Mouse (Mus musculus) forebrain, embryonic 10.5 days (tissue): ENCODE measurements around the gene Thoc7. TPM values are rescaled to one million over a fixed set of nuclear protein-coding genes. Genes with fewer than 3 reads are reported as not detected.

Source experiments
- DNase-seq: peaks from one replicate; pipeline ENCODE4 v3.0.0-alpha.2; 2017; ENCODE audit warnings: low spot score; ENCODE audit errors: extremely low spot score
- H3K27ac ChIP-seq: fragments of 300-500 bp; sonication (generic); 2 replicates; pipeline ENCODE4 v1.5.1; 2016; ENCODE audit warnings: mild to moderate bottlenecking
- H3K27me3 ChIP-seq: fragments of 300-500 bp; sonication (generic); 2 replicates; pipeline ENCODE4 v1.6.1; 2016; ENCODE audit warnings: mild to moderate bottlenecking; ENCODE audit not compliant: poor library complexity, severe bottlenecking
- H3K36me3 ChIP-seq: fragments of 300-500 bp; sonication (generic); replicated peaks from 2 replicates; pipeline ENCODE4 v1.6.1; 2016; ENCODE audit warnings: mild to moderate bottlenecking, moderate library complexity
- H3K4me1 ChIP-seq: fragments of 300-500 bp; sonication (generic); 2 replicates; pipeline ENCODE4 v1.6.1; 2016
- H3K4me3 ChIP-seq: fragments of 300-500 bp; sonication (generic); 2 replicates; pipeline ENCODE4 v1.5.1; 2016; ENCODE audit warnings: mild to moderate bottlenecking, moderate library complexity
- H3K9me3 ChIP-seq: fragments of 300-500 bp; sonication (generic); 2 replicates; pipeline ENCODE4 v1.6.1; 2016; ENCODE audit warnings: mild to moderate bottlenecking, moderate library complexity
- WGBS: fragments of 180-500 bp; shearing (Covaris S2); methylation state at CpG from one replicate; pipeline ENCODE4 v1.1.7; 2016; 5-methylcytosine and 5-hydroxymethylcytosine counted together
- polyA plus RNA-seq: library from polyadenylated mRNA; unstranded; fragments of >200 nt; fragmentation: Nextera tagmentation; extraction: Ambion mirVana; gene quantifications from 2 replicates; pipeline ENCODE4 v1.2.1, GENCODE M21; 2016

The Thoc7 gene
- polyA plus RNA-seq: 235 and 250 TPM in 2 replicates

DNA sequence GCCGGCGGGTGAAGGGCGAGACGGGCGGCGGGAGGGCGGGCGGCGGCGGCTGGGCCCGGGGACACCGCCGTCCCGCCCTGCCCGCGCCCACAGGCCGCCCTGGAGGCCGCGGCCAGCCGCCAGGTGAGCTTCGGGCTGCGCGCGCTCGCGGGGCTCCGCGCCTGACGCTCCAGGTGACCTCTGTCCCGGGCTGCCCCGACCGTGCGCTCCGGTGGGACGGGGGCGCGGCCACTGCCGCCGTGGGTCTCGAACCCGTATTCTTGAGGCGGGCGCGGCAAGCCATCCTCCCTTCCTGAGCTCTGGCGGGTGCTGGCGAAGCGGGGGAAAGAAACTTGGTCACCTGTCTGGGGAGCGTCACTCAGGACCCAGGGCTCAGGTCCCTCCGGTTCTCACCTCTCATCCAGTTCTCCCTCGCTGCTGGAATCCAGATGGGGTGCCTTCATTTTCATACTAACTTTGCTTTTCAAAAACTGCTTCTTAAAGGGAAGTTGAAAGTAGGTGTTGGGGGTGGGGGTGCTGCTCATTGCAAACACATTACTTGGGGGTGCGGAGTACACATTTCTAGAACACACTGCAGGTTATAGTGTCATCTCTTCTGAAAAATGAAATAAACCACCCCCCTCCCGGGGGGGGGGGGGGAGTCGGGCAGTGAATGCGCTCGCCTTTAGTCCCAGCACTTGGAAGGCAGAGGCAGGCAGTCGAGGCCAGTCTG lies at the start of gene Thoc7, which contains the start of gene Atxn7:
TSS of gene Thoc7 (minus strand) at position 452 of the 712 bp plus-strand sequence.
TSS of gene Atxn7 (plus strand) at position 40 of the 712 bp plus-strand sequence.
- Histone ChIP-seq H3K36me3 (peaks cover 13% of the 10 kb centered on the region), H3K27me3 (no peaks in the 10 kb centered on the region), H3K27ac (peak within 1 kb of the TSS; percentile 100), H3K4me3 (peak within 1 kb of the TSS; percentile 92), H3K9me3 (no peaks in the 10 kb centered on the region), H3K4me1 (peaks cover 30% of the 10 kb centered on the region)
- 3% methylated on average over 50 of the region's 56 CpGs for WGBS
- DNase-seq: peak; percentile 47

DNA sequence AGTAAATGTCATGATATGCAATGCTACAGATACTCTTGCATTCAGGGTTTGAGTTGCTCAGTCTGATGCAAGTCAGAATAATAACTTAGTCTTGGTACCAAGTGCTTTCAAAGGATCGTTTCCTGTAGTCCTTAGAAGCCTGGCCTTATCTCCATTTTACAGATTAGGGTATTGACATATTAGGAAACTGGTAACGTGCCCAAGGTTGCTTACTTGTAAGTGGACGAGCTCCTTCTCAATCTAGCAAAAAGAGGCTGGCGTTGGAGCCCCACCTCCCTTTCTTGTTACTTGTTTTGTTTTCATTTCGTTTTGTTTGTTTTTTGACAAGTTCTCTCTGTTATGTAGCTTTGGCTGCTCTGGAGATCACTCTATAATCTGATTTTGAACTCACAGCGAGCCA lies 48.1 kb upstream of the Thoc7 start:
- DNase-seq: no peak
- Histone ChIP-seq H3K27ac (no peak overlapping the region), H3K27me3 (no peaks in the 10 kb centered on the region), H3K4me3 (no peak overlapping the region), H3K4me1 (peaks cover 19% of the 10 kb centered on the region), H3K36me3 (no peaks in the 10 kb centered on the region), H3K9me3 (no peaks in the 10 kb centered on the region)
- WGBS: 81% methylated on average over 6 of the region's 6 CpGs

DNA sequence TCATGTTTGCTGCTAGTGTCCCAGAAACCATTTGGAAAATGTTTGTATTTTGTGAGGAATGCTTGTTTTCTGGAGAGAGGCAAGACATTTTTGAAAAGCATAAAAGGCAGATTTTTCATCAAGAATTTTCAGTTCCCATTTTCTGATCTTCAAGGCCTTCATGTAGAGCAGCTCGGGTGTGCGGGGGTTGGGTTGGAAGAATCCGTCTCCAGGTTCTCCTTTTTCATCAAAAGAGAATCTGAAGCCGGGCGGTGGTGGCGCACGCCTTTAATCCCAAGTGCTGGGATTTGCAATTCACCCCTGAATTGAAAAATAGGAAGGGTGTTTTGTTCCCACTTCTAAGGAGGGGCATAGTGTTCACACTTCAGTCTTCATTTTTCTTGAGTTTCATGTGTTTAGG lies 41.1 kb upstream of the Thoc7 start:
- no peaks in the 10 kb centered on the region for H3K27me3 ChIP-seq
- WGBS: 92% methylated on average over 7 of the region's 7 CpGs
- DNase-seq: no peak
- no peaks in the 10 kb centered on the region for H3K4me1 ChIP-seq
- no peaks in the 10 kb centered on the region for H3K36me3 ChIP-seq
- no peak overlapping the region for H3K27ac ChIP-seq
- no peaks in the 10 kb centered on the region for H3K9me3 ChIP-seq
- H3K4me3 ChIP-seq: no peak overlapping the region

- no peaks in the 10 kb centered on the region for H3K9me3 ChIP-seq
- no peak overlapping the region for H3K4me3 ChIP-seq
- WGBS: 85% methylated on average over 9 of the region's 9 CpGs
- H3K36me3 ChIP-seq: no peaks in the 10 kb centered on the region
- no peaks in the 10 kb centered on the region for H3K4me1 ChIP-seq
- no peaks in the 10 kb centered on the region for H3K27me3 ChIP-seq
- no peak for DNase-seq
- no peak overlapping the region for H3K27ac ChIP-seq
Measured at GRCm38 (mm10) chr14:13995206-13996097, 33.8 kb upstream of the Thoc7 start.

DNA sequence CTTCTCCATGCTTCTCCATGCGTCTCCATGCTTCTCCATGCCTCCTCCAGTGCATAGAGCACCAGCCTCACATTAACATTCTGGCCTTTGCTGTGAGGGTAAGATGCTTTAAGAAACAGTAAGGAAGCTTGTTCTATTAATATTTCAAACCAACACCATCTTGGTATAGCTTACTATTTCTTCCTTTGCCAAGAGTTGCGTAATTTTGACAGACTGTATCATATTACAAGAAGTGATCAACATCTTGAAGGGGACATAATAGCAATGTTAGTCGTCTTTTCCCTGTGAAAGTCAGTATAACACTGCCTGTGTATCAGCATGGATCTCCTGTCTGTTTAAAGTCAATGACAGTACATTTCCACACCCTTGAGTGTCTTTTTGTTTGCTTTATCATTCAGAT lies 29.1 kb upstream of the Thoc7 start:
- Histone ChIP-seq H3K27me3 (no peaks in the 10 kb centered on the region), H3K4me1 (no peaks in the 10 kb centered on the region), H3K4me3 (no peak overlapping the region), H3K36me3 (no peaks in the 10 kb centered on the region), H3K9me3 (no peaks in the 10 kb centered on the region), H3K27ac (no peak overlapping the region)
- 83% methylated on average over 3 of the region's 3 CpGs for WGBS
- DNase-seq: no peak

DNA sequence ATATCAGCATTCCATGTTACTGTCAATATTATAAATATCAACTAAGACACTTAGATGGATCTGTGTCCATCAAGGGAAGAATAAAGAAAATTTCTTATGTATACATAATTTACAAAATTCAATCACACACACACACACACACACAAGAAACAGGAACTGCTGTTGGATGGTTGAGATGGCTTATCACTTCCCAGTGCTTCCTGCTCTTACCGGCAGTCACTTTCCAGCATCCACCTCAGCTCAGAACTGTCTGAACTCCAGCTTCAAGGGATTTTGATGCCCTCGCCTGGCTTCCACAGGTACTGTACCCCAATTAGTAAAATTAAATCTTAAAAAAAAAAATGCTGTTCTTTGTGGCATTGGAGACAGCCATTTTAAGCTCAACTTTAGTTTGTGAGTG lies 26.7 kb upstream of the Thoc7 start:
- Histone ChIP-seq H3K27ac (no peak overlapping the region), H3K27me3 (no peaks in the 10 kb centered on the region), H3K4me3 (no peak overlapping the region), H3K9me3 (no peaks in the 10 kb centered on the region), H3K36me3 (no peaks in the 10 kb centered on the region), H3K4me1 (no peaks in the 10 kb centered on the region)
- 71% methylated on average over 2 of the region's 2 CpGs for WGBS
- DNase-seq: no peak

- WGBS: 61% methylated on average over 2 of the region's 2 CpGs
- H3K36me3 ChIP-seq: no peaks in the 10 kb centered on the region
- no peak for DNase-seq
- H3K4me3 ChIP-seq: no peak overlapping the region
- no peaks in the 10 kb centered on the region for H3K4me1 ChIP-seq
- no peak overlapping the region for H3K27ac ChIP-seq
- no peaks in the 10 kb centered on the region for H3K27me3 ChIP-seq
- H3K9me3 ChIP-seq: no peaks in the 10 kb centered on the region
Measured at GRCm38 (mm10) chr14:13982174-13982573, 20.5 kb upstream of the Thoc7 start.

DNA sequence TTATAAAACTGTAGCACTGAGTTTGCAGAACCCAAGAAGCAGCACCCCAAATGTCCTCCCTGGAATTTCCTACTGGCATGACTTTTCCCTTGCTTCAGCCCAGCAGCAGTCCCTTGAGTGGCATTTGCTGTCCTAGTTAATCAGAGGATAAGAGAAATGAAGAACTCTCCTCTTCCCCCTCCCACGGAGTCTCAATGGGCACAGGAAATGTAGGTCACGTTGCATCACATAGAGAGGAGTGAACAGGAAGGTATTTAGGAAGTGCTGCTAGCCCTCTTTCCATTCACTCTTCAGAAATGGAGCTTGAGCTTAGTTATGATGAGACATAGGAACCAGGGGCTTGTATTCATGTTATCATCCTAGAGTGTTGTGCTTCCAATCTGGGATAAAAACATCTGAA lies 19.6 kb upstream of the Thoc7 start:
- H3K4me3 ChIP-seq: no peak overlapping the region
- H3K27me3 ChIP-seq: no peaks in the 10 kb centered on the region
- no peaks in the 10 kb centered on the region for H3K9me3 ChIP-seq
- no peaks in the 10 kb centered on the region for H3K36me3 ChIP-seq
- H3K27ac ChIP-seq: no peak overlapping the region
- 52% methylated on average over 2 of the region's 2 CpGs for WGBS
- no peaks in the 10 kb centered on the region for H3K4me1 ChIP-seq
- no peak for DNase-seq

- no peaks in the 10 kb centered on the region for H3K9me3 ChIP-seq
- no peaks in the 10 kb centered on the region for H3K4me1 ChIP-seq
- 76% methylated on average over 1 of the region's 1 CpGs for WGBS
- no peak for DNase-seq
- H3K27me3 ChIP-seq: no peaks in the 10 kb centered on the region
- no peak overlapping the region for H3K4me3 ChIP-seq
- H3K27ac ChIP-seq: no peak overlapping the region
- H3K36me3 ChIP-seq: no peaks in the 10 kb centered on the region
Measured at GRCm38 (mm10) chr14:13977498-13977897, 15.8 kb upstream of the Thoc7 start.

DNA sequence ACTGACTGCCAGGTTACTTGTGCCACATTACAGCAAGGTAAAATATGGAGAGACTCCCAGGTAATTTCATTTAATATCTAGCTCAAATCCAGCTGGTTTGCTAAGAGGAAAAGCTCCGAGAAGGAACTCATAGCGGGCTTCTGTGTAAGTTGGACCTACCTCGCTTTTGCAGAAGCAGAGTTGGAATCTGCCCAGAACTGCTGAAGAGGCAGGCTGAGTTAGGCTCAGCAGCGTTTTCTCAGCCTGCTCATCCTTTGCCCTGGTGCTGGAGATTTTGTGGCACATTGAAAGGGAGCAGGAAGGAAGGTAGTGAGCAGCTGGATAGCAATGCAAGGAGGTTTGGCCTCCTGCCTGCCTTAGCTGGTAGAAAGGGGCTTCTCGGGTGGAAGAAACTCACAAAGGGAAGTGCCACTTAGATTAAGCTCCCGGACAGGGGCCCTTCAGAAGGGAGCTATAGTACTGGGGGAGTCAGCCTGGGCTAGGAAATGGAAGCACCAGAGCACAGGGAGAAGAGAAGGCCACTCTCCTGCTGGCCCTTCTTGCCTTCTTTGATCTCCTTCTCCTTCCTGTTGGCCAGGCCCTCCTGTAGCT lies 10.1 kb upstream of the Thoc7 start:
- no peaks in the 10 kb centered on the region for H3K9me3 ChIP-seq
- H3K27ac ChIP-seq: peak overlapping the region; percentile 44; the same call in 1 of the 2 replicates
- WGBS: 52% methylated on average over 6 of the region's 6 CpGs
- DNase-seq: no peak
- H3K4me3 ChIP-seq: no peak overlapping the region
- no peaks in the 10 kb centered on the region for H3K27me3 ChIP-seq
- H3K4me1 ChIP-seq: peaks cover 18% of the 10 kb centered on the region
- H3K36me3 ChIP-seq: no peaks in the 10 kb centered on the region

DNA sequence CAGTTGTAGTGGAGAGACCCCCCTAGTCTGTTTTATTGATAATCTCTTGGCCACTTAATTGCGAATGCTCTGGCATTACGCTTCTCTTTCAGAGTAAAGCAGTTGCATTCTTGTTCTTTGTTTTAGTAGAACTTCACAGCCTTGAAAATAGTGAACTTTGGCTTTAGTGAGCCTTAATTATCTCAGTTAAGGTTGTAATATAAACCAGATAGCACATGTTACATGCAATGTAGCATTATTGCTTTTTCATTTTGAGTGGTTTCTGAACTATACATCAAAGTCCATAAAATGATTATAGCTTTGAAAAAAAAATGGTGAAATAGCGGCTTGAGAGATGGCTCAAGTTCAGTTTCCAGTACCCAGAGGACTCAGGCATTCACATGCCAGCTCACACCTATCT lies 8.9 kb upstream of the Thoc7 start:
- DNase-seq: no peak
- Histone ChIP-seq H3K27me3 (no peaks in the 10 kb centered on the region), H3K36me3 (no peaks in the 10 kb centered on the region), H3K9me3 (no peaks in the 10 kb centered on the region), H3K4me1 (peaks cover 18% of the 10 kb centered on the region), H3K4me3 (no peak overlapping the region), H3K27ac (no peak overlapping the region)
- 83% methylated on average over 3 of the region's 3 CpGs for WGBS

DNA sequence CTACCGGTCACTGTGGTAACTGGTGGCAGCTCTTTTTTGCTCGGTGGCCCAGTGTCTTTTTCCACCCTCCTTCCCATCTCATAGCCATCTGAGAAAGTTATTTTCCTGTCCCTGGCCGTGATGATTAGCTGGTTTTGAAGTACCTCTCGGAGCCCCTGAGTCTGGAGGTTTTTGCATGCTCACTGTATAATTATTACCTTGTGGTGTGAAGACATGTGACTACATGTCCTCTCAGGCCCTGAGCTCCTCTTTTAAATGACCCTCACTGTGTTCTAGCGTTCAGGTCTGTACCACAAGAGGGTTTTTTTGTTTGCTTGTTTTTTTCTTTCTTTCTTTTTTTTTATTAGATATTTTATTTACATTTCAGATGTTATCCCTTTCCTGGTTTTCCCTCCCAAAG lies 6.8 kb upstream of the Thoc7 start:
- H3K36me3 ChIP-seq: no peaks in the 10 kb centered on the region
- WGBS: 92% methylated on average over 5 of the region's 5 CpGs
- H3K4me3 ChIP-seq: no peak overlapping the region
- no peaks in the 10 kb centered on the region for H3K27me3 ChIP-seq
- no peak overlapping the region for H3K27ac ChIP-seq
- no peaks in the 10 kb centered on the region for H3K9me3 ChIP-seq
- DNase-seq: no peak
- peaks cover 18% of the 10 kb centered on the region for H3K4me1 ChIP-seq

DNA sequence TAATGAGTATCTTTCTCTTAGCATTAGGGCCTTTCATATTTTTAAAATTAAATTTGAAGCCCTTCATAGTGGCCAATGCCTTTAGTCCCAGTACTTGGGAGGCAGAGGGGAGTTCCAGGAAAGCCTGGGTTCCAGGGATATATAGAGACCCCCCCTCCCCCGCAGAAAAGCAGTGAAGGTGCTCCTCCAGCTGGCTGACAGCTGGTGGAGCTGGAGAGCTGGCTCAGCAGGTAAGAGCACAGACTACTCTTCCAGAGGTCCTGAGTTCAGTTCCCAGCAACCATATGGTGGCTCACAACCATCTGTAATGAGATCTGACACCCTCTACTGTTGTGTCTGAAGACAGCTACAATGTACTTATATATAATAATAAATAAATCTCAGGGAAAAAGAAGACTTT lies 6.0 kb upstream of the Thoc7 start:
- no peak for DNase-seq
- Histone ChIP-seq H3K27ac (no peak overlapping the region), H3K4me3 (no peak overlapping the region), H3K27me3 (no peaks in the 10 kb centered on the region), H3K36me3 (no peaks in the 10 kb centered on the region), H3K9me3 (no peaks in the 10 kb centered on the region), H3K4me1 (peaks cover 18% of the 10 kb centered on the region)
- 42% methylated on average over 1 of the region's 1 CpGs for WGBS
